Mouse (Mus musculus): ENCODE measurements around the gene Pdhb. TPM values are rescaled to one million over a fixed set of nuclear protein-coding genes. Genes with fewer than 3 reads are reported as not detected.

The Pdhb gene
- 100 to 1,000 TPM; 176 to 183 TPM for total RNA-seq (2021)
- long read RNA-seq, transcript Pdhb-201 (10 exons, 1,513 nt) = major isoform, 163 of 193 reads
- long read RNA-seq, partial matches to known transcripts = 17 of 193 reads
- long read RNA-seq, other reads (novel, unspliced or antisense) = 9 of 193 reads

GRCm38 (mm10) chr14:8172507-8173410, at the start of gene Pdhb:
Gene Pdhb, minus strand, starts transcription at chr14:8173025.
- peak; percentile 98 to 99 for DNase-seq (ENCODE audit: low spot score in 2 of 2)

- DNase-seq (ENCODE audit: low spot score in 2 of 2) = no peak
Observed at GRCm38 (mm10) chr14:8222561-8222960, 49.7 kb upstream of the Pdhb start.

- DNase-seq (ENCODE audit: low spot score in 2 of 2) = no peak
Observed at GRCm38 (mm10) chr14:8220912-8221311, 48.1 kb upstream of the Pdhb start.

GRCm38 (mm10) chr14:8220306-8220705, 47.5 kb upstream of the Pdhb start:
- no peak for DNase-seq (ENCODE audit: low spot score in 2 of 2)

GRCm38 (mm10) chr14:8219876-8220275, 47.1 kb upstream of the Pdhb start:
- DNase-seq (ENCODE audit: low spot score in 2 of 2) = no peak

GRCm38 (mm10) chr14:8218730-8219380, 46.0 kb upstream of the Pdhb start:
- DNase-seq (ENCODE audit: low spot score in 2 of 2) = no peak

GRCm38 (mm10) chr14:8218238-8218637, 45.4 kb upstream of the Pdhb start:
- no peak for DNase-seq (ENCODE audit: low spot score in 2 of 2)

- DNase-seq (ENCODE audit: low spot score in 2 of 2) = no peak
Observed at GRCm38 (mm10) chr14:8216100-8216499, 43.3 kb upstream of the Pdhb start.

GRCm38 (mm10) chr14:8215208-8215778, 42.5 kb upstream of the Pdhb start:
- no peak for DNase-seq (ENCODE audit: low spot score in 2 of 2)

GRCm38 (mm10) chr14:8214299-8215207, 41.7 kb upstream of the Pdhb start:
- peak; percentile 76 to 85 for DNase-seq (ENCODE audit: low spot score in 2 of 2)

GRCm38 (mm10) chr14:8213803-8214224, 41.0 kb upstream of the Pdhb start, which contains the start of gene Kctd6:
Gene Kctd6, plus strand, starts transcription at chr14:8214140.
- peak; percentile 97 to 98 for DNase-seq (ENCODE audit: low spot score in 2 of 2)

- DNase-seq (ENCODE audit: low spot score in 2 of 2) = no peak
Observed at GRCm38 (mm10) chr14:8212996-8213395, 40.2 kb upstream of the Pdhb start.

GRCm38 (mm10) chr14:8209896-8210295, 37.1 kb upstream of the Pdhb start:
- DNase-seq (ENCODE audit: low spot score in 2 of 2) = no peak

GRCm38 (mm10) chr14:8208876-8209275, 36.1 kb upstream of the Pdhb start:
- DNase-seq (ENCODE audit: low spot score in 2 of 2) = peak; percentile 76 to 79

- no peak for DNase-seq (ENCODE audit: low spot score in 2 of 2)
Observed at GRCm38 (mm10) chr14:8207543-8207942, 34.7 kb upstream of the Pdhb start.

- DNase-seq (ENCODE audit: low spot score in 2 of 2) = no peak
Observed at GRCm38 (mm10) chr14:8207105-8207504, 34.3 kb upstream of the Pdhb start.

GRCm38 (mm10) chr14:8206179-8206910, 33.5 kb upstream of the Pdhb start:
- DNase-seq (ENCODE audit: low spot score in 2 of 2) = no peak

GRCm38 (mm10) chr14:8201715-8202114, 28.9 kb upstream of the Pdhb start:
- no peak for DNase-seq (ENCODE audit: low spot score in 2 of 2)

GRCm38 (mm10) chr14:8200769-8201168, 27.9 kb upstream of the Pdhb start:
- no peak for DNase-seq (ENCODE audit: low spot score in 2 of 2)

GRCm38 (mm10) chr14:8192727-8193126, 19.9 kb upstream of the Pdhb start:
- no peak for DNase-seq (ENCODE audit: low spot score in 2 of 2)

Measured in layer of hippocampus, postnatal 10 days (tissue).